Mouse (Mus musculus) layer of hippocampus, adult 9-10 months (tissue): Measurements from ENCODE around the gene Ap5s1.

Experiments
- DNase-seq: peaks from one replicate; pipeline ENCODE4 v3.0.0; 2022; ENCODE audit warnings: low spot score

Gene Ap5s1

DNA sequence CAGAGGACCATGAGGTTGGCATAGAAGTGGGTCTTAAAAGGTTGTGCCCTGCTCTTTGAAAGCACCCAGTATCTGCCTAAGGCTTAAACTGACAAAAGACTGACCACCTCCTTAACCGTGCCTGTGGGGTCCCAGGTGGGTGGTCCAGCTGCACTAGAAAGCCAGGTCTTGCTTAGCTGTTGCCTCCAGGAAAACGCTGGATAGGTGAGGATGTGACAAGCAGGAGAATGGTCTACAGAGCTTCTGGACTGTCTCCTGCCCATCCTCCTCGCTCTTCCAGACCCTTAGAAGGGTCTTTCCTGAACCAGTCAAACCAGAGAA is 19.3 kb upstream of the Ap5s1 start:
- no peak for DNase-seq

DNA sequence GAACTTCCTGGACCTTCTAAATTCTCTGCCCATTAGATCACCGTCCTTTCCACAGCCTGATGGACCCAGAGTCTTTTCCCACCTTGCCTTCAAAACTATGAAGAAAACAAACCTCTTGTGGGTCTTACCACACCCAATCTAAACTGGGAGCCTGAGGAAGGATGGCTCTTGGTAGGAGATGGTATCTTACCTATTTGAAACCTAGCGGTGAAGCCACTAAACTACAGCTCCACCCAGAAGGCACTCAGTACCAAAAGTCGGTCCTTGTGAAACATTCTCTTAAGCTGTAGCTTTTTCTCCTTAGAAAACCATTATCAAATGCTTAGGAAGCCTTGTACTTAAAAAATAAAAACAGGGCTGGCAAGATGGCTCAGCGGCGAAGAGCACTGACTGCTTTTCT is 18.6 kb upstream of the Ap5s1 start:
- no peak for DNase-seq

DNA sequence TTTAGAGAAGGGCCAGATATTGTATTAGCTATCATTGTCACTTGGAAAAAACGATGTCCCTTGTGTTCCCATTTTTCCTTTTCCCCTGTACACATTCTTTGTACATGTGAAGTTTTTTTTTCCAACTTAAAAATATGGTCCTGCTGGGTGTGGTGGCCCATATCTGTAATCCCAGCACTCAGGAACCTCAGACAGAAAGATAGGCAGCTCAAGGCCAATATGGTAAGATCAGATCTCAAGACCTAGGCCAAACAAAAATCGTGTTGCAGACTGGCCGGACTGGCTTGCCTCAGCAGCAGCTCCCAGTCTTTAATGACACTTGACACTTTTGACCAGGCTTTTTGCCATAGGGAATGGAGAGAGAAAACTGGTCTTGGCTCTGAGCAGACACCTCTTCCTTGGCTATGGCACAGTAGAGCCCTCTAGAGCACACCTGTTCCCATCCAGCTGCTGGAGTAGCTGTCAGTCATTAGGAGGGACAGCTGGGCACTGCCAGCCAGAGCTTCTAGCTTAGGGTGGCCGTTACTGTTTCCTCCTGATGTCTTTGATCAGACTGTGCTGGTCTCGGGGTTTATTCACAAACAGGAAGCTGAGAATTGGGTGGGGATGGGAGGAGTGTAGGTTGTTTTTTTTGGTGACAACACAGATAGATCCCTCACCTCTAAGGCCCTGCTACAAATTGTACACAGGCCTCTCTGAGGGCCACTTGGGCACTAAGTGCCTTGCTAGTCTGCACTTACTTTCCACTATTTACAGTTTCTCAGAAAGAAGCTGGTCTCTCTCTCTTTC is 17.2 kb upstream of the Ap5s1 start:
- no peak for DNase-seq

DNA sequence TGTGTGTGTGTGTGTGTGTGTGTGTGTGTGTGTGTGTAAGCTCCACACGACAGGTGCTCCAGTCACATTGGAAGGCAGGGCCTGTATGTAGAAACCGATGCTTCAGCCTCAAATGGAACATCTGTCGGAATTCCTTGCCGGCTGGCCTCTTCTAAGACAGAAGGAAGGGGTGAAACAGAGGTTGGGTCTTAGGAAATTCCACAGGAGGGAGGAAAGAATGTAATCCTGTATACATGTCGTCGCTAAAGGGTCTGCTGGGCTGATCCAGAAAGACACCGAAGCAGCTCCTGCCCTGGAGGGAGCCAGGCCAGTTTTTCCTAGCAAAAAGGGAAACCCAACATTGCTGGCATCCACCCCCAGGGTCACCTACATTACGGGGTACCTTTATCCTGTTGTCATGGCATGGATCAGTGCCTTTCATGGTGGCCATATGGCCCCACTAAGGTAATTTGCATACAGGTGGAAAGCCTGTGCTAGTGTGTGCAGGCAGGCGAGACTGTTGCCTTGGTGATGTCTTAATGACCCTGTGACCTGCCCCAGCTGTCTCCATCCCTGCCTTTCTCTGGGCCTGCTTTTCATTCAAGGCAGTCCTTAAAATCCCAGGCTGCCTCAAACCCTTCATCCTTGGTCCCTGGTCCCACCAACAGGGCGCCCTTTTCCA is 16.4 kb upstream of the Ap5s1 start:
- DNase-seq = no peak

DNA sequence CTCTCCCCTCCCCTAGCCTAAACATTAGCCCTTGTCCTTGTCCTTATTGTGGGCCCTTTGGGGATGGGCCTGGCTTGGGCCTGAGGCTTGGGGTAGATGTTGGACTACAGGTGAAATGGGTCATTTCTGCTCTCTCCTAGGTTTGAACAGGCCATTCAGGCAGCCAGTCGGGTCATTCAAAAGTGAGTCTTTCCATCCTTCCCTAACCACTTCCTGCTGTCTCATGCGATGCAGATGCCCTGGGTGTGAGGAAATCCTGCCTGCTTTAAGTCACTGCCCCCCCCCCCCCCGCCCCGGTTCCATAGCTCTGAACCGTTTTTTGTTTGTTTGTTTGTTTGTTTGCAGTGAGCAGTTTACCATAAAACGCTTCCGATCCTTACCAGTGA is 15.9 kb upstream of the Ap5s1 start:
- DNase-seq = no peak

DNA sequence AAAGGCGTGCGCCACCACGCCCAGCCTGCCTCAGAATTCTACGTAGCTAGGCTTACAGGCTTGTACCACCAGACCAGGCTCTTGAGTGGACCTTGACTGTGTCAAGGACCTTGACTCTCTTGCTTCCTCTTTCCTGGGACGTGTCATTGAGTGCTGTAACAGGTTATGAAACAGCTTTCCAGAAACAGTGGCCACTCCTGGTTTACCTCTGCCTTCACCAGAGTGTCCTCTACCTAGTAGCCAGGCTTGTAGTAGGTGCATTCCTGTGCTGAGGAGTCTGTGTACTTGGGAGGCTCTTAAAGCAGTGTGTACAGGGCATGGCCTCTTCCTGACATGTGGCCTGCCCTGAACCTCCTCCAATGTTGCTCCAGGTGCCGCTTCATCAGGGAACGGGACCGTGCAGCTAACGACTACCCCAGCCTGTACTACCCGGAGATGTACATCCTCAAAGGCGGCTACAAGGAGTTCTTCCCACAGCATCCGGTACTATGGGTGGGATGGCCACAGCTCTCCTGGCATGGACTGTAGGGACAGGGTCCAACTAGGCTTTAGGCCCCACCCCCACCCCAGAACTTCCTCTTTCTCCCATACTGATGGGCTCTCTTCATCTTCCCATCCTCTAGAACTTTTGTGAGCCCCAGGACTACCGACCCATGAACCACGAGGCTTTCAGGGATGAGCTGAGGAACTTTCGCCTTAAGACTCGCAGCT is 10.1 kb upstream of the Ap5s1 start:
- DNase-seq = no peak

DNA sequence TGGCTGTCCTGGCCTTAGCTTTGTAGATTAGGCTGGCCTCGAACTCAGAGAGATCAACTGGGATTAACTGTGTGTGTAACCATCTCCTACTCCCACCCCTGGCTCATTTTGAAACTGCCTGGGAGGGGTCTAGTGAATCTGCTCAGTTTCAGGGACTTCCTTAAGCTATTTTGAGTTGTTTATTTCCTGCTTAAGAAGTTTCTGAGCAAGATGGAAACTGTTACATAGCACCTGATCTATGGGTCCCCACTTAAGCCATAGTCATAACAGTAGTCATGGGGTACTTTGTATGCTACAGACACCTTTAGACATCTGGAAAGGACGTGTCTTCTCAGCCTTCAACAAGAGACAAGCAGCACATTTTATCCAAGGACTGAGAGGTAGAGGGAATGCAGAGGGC is 6.2 kb upstream of the Ap5s1 start:
- no peak for DNase-seq

DNA sequence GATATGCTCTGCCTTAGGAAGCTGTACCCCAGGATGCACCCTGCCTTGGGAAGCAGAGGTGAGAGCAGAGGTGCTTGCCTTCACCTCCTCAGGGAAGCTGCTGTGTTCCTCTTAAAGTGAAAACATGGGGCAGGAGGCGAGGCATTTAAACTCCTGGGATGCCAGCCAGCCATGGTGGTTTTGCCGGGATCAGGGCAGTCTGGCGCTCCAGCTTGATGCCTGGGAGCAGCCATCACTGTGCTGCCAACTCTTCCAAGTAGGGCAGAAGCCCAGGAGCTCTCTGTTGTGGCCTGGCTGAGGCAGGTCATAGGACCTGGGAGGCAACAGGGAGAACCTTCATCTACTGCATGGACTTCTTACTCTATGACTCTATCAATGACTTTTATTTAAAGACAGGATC is 5.6 kb upstream of the Ap5s1 start:
- DNase-seq = no peak

DNA sequence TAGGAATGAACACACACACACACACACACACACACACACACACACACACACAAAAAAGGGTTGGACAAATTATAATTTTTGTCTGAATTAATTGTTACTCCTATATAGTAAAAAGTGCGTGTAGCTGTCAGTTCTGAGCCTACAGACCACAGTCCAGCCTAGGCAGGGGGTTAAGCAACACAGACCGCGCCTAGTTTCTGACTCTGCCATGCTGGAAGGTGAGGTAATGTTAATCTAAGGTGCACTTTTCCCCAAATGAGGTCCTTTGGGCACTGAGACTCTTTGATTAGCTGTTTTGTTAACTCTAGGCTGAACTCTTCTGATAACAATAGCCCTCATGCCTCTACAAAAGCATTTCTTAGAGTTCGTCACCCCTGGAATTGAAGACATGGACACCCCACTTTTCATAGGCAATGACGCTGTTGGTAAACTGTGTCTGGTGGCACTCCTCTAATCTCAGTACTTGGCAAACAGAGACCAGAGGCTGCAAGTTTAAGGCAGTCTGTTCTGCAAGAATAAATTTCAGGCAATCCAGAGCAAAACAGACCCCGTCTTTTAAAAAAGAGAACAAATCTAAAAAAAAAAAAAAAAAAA is 3.0 kb upstream of the Ap5s1 start:
- DNase-seq = no peak

DNA sequence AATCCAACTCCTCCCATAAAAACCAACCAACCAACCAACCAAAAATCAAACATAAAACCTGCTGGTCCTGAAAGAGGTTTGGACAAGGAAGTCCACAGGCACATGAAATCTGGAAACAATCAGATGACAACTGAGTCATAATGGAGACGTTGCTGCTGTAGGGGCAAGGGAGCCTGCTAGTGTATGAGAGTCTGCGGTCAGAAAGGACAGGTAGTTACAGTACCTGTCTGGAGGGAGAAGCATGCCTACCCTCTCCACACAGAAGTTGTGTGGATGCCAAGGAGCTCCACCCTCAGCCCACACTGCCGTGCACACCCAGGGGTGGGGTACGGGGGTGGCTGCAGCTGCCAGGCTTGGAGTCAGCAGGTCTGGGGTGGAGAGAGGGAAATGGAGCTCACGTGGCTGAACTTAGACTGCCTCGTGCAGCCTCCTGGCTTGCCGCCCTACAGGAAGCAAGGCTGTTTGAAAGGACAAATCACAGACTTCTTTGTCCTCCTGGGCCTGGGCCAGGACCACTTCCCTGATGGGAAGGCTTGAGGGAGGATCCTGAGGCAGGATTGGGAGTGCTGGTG is 2.4 kb upstream of the Ap5s1 start:
- peak; percentile 69 for DNase-seq

DNA sequence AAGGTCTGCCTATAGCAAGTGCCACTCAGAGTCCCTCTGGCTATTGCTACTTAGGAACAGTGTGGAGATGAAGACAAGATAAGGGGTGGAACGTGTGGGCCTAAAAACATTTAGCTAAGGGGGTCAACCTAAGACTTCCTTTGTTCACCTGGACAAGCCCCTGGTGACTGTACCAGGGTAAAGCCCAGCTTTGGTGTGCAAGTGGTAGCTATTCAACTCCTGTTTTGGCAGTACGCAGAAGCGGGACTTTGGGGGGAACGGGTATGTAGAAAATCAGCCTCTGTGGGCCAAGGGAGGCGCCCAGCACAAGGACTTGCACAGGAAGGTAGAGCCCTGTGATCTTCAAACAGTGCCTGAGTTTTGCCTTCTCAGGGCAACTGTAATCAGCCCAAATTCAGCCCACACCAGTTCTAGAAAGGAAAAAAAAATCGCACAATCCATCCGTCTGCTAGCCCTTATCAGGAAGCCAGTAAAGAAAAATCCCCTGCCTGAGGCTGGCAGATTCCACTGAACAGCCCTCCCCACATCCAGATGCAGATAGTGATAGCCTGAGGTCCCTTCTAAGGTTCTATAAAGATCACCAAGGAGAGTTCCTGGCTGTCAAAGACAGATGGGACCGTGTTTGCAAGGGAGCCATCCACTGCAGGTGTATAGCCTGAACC is 1.2 kb upstream of the Ap5s1 start:
- DNase-seq = no peak

DNA sequence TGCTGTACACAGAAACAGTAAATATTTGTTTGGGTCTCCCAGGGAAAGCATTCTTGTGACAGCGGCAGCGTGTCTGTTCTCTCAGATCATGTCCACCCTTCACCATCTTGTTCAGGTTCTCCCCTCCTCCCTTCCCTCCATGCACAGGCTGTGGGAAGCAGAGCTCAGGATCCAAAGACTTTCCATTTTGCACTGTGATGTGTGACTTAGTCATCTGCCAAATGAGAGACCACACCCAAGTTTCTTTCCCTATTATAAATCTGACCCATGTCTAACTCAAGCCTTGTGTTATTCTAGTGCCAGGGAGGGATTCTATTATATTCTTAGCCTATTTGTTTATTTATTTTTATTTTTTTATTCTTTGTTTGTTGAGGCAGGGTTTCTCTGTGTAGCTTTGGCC is 1.5 kb downstream of the Ap5s1 start:
- no peak for DNase-seq

DNA sequence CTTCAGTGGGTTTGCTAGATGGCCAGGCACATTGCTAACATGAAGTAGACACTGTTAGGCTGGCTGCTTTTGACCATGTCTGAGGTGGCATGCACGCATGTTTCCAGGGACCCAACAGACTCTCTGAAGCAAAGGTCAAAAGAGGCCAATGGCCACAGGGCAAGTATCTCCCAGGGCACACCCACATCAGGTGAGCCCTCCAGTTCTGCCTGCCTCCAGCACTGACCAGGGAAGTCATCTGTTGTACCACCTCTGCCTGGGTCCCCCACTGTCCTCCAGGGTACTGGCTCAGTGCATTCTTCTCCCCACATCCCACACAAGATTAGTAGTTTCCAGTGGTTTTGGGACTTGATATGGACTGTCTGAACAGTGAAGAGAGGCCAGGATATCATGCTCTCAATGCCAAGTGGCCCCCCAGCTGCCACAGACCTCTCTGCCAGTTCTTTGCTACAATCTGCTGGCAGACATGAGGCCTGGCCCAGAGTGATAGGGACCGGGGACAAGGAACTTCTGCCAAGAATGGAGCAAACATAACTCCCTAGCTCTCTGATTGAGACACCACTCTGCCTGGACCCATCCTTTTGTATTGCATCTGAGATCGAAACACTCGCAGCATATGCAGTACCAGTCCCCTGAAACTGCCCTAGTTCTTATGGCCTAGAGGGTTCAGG is 2.4 kb downstream of the Ap5s1 start:
- DNase-seq = no peak

DNA sequence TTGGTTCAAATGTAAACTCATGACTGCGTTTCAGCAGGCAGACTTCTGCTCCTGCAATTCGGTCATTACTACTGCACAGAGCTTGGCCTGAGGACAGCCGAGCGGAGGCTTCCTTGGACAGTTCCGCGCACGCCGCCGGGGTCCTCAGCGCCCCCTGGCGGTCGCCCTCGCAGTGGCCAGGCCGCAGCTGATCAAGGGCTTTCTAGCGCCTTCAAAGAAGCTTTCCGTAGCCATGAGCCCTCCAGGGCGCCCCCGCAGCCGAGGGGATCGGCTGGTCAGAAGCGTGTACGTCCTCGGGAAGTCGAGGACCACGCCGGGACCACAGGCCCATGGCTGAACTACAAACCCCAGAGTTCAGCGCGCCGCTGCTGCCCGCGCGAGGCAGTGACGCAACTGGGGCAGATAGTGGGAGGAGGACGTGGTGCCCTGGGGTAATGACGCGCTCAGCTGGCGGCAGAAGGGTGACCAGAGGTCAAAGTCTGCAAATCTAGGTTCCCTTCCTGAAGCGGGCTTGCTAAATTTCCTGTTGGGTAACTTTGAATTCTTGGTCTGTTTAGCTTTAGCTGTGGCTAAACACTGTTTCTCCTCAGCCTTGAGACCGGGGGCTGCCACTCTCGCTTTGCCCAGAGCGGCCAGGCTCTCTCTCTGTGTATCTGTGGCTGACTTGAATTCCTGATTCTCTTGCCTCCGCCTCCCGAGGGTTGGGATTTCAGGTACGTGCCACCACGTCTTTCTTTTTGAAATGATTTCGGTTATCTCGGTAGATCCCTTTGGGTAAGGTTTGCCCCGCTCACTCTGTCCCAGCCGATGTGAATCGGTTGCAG is 3.3 kb downstream of the Ap5s1 start:
- DNase-seq = peak; percentile 93

DNA sequence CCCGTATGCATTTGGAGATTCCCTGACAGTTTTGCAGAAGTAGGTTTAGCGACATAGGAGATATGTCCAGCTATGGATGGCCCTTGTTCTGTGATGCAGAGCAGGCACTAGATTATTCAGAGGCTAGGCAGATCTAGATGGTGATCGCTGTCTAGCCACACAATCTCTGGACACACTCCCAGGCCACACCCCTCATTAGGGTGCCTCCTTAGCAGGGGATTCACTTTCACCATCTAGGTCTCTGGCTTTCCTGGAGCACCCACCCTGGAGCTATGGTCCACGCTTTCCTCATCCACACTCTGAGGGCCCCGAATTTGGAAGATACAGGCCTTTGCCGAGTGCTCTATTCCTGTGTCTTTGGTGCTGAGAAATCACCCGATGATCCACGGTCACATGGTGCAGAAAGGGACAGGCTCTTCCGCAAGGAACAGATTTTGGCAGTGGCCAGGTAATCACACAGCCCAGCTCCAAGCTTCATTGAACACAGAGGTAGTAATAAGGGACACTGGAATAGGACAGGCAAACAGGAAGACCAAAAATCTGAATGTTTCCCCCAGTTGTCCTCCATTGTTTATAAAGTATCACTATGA is 4.2 kb downstream of the Ap5s1 start:
- DNase-seq = no peak

DNA sequence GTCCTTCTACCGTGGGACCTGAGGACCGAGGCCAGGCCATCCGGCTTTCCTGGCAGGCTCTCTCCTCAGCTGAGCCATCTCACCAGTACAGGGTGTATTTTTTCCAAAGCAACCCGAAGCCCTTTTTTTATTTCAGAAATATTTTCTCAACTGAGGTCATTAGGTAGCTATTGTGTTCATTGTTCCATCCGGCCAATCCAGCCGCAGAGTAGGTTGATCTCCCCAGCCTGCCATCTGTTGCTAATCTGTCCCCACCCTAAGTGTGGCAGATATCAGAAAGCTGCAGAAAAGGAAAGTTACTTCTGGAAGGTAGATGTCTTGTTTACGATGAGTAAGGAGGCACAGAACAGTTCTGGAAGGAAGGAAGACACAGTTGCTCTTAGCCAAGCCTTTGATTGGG is 6.9 kb downstream of the Ap5s1 start:
- DNase-seq = no peak

DNA sequence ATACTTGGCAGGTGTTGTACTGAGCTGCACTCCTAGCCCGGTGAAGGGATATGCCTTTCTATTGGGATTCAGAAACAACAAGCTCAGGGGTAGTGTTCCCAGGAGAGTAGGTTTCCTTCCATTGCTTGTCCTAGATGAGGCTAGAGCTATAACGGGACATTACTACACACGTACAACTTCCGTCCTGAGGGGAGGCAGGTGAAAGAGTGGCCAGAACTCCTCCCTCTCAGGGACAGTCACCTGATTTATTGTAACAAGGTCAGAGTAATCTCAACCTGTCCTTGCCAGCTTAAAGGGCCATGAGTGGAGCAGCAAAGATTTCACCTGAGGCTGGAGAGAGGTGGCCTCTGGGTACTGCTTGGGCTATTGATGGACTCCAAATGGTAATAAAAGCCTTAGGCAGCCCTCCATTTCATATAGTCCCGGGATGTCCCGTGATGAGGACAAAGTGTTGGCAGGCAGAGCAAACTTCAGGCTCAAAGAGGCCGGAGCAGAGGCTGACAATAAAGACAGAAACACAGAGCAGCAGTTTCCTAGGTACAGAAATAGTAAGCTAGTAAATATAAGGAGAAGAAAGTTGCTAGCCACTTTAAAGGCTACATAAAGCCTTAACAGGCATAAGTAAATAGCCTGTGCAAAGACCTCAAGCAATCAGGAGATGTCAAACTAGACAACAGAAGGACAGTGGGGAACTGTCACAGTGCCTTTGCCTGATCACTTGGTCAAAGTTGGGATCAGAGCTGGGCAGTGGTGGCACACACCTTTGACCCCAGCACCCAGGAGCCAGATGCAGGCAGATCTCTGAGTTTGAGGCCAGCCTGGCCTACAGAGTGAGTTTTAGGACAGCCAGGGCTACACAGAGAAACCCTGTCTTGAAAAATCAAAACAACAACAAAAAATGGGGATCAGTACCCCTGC is 9.3 kb downstream of the Ap5s1 start:
- DNase-seq = no peak

DNA sequence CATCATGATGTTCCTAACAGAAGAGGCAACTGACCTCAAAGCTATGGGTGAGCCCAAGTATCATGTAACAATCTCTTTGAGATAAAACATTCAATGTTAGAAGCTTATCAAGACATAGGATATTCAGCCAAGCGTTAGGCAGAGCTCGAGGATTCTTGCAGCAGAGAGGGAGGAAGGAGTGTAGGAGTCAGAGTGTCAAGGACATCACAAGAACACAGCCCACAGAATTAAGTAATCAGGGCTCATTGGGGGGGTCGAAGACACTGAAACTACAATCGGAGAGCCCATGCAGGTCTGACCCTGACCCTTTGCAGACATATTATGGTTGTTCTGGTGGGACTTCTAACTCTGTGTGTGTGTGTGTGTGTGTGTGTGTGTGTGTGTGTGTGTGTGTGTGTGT is 13.2 kb downstream of the Ap5s1 start:
- no peak for DNase-seq

DNA sequence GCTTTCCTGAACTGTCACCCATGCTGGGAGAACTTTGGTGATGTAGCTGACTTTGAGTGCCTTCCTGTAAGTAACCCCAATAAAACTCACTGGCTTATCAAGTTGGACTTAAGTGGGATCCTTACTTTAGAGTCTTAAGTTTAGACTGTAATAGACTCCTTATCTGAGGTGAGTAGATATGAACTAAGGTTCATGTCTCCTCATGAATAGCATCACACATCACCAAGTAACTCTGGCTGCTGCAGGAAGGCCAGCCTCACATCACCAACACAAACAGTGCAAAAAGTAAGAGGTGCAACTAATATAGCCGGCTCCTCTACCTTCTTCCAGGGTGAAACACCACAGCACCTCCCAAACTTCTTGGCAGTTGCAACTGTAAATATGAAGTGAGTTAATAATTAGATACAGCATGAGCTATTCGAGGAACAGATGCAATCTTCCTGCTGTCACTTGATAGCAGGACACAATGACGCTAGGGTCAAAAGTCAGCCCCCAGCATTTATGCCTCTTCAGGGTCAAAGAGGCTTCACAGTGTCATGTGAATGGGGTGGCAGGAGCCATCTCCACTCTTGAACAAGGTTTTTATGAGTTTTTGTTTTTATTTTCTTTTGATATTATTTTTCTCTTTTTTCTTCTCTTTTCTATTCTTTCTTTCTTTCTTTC is 15.1 kb downstream of the Ap5s1 start:
- no peak for DNase-seq
